Mouse (Mus musculus) heart, postnatal 36 days (tissue): ENCODE measurements around the gene Slfn14. TPM values are rescaled to one million over a fixed set of nuclear protein-coding genes. Genes with fewer than 3 reads are reported as not detected.

ENCODE experiments used
- total RNA-seq, 2 experiments: library from RNA; stranded (reverse); gene quantifications; 2 replicates each; pipeline ENCODE4 v1.2.3; 2021

Gene Slfn14
- total RNA-seq, 2 experiments from 2014 or later = 0.11 TPM

Other genes starting within 250 kb of the Slfn14 start
- gene Slfn2, start 221.6 kb downstream of the Slfn14 start, total RNA-seq = 1 to 10 TPM; 3.9 to 6.2 TPM
- under 1 TPM; 0.17 to 0.41 TPM for gene Slfn1, start 169.9 kb downstream of the Slfn14 start, total RNA-seq
- under 1 TPM; 0.17 to 0.19 TPM for gene Slfn4, start 111.5 kb downstream of the Slfn14 start, total RNA-seq
- gene Slfn3, start 95.4 kb downstream of the Slfn14 start, total RNA-seq = 1 to 10 TPM; 3.1 to 4.1 TPM
- gene Ap2b1, start 12.3 kb upstream of the Slfn14 start, total RNA-seq = 10 to 100 TPM; 44.9 to 46.1 TPM
- gene Pex12, start 15.9 kb upstream of the Slfn14 start, total RNA-seq = 10 to 100 TPM in 1 of 2 experiments, 1 to 10 TPM in 1; 7.9 to 11.8 TPM
- gene Rasl10b, start 122.4 kb upstream of the Slfn14 start, total RNA-seq = 10 to 100 TPM; 45.8 to 69.1 TPM
- not detected for gene Gas2l2, start 142.7 kb upstream of the Slfn14 start, total RNA-seq
- not detected for gene 1700020L24Rik, start 151.0 kb upstream of the Slfn14 start, total RNA-seq
- gene Mmp28, start 176.3 kb upstream of the Slfn14 start, total RNA-seq = 1 to 10 TPM; 4.6 to 6.6 TPM
- 10 to 100 TPM; 35.2 to 40.8 TPM for gene Taf15, start 186.4 kb upstream of the Slfn14 start, total RNA-seq
- gene Heatr9, start 235.4 kb upstream of the Slfn14 start, total RNA-seq = not detected
- under 1 TPM in 1 of 2 experiments, not detected in 1; 0.83 TPM for gene Ccl5, start 243.8 kb upstream of the Slfn14 start, total RNA-seq